Mouse (Mus musculus) heart, embryonic 12.5 days (tissue): ENCODE measurements around the gene Cxcr4. TPM values are rescaled to one million over a fixed set of nuclear protein-coding genes. Genes with fewer than 3 reads are reported as not detected.
A peak's percentile ranks its signal among the peaks of the same experiment; 100 is the strongest.

ENCODE experiments used
- ATAC-seq: fragments of 200-750 bp; cut with Nextera tagmentation; 2 replicates; pipeline ENCODE4 v1.8.0; 2017; ENCODE audit warnings: moderate TSS enrichment, moderate library complexity; ENCODE audit not compliant: insufficient number of reproducible peaks, low FRiP score
- H3K27ac ChIP-seq: fragments of 300-500 bp; sonication (generic); 2 replicates; pipeline ENCODE4 v1.5.1; 2016; ENCODE audit warnings: mild to moderate bottlenecking, moderate library complexity; ENCODE audit not compliant: poor library complexity, severe bottlenecking
- H3K27me3 ChIP-seq: fragments of 300-500 bp; sonication (generic); replicated peaks from 2 replicates; pipeline ENCODE4 v1.6.1; 2016; ENCODE audit warnings: mild to moderate bottlenecking, moderate library complexity
- H3K36me3 ChIP-seq: fragments of 300-500 bp; sonication (generic); 2 replicates; pipeline ENCODE4 v1.6.1; 2016; ENCODE audit warnings: mild to moderate bottlenecking, moderate library complexity
- H3K4me1 ChIP-seq: fragments of 300-500 bp; sonication (generic); replicated peaks from 2 replicates; pipeline ENCODE4 v1.6.1; 2016; ENCODE audit warnings: mild to moderate bottlenecking
- H3K4me2 ChIP-seq: fragments of 300-500 bp; sonication (generic); 2 replicates; pipeline ENCODE4 v1.6.1; 2016; ENCODE audit warnings: mild to moderate bottlenecking, moderate library complexity
- H3K4me3 ChIP-seq: fragments of 300-500 bp; sonication (generic); 2 replicates; pipeline ENCODE4 v1.5.1; 2016; ENCODE audit warnings: mild to moderate bottlenecking
- H3K9ac ChIP-seq: fragments of 300-500 bp; sonication (generic); 2 replicates; pipeline ENCODE4 v1.6.1; 2016; ENCODE audit warnings: mild to moderate bottlenecking, moderate library complexity
- H3K9me3 ChIP-seq: fragments of 300-500 bp; sonication (generic); replicated peaks from 2 replicates; pipeline ENCODE4 v1.6.1; 2016; ENCODE audit warnings: mild to moderate bottlenecking, moderate library complexity
- WGBS: fragments of 180-500 bp; shearing (Covaris S2); methylation state at CpG from one replicate; pipeline ENCODE4 v1.1.7; 2016; 5-methylcytosine and 5-hydroxymethylcytosine counted together
- polyA plus RNA-seq: library from polyadenylated mRNA; unstranded; fragments of >200 nt; fragmentation: Nextera tagmentation; extraction: Ambion mirVana; gene quantifications from 2 replicates; pipeline ENCODE4 v1.2.1, GENCODE M21; 2016

Cxcr4 gene
- 0.95 and 1.5 TPM in 2 replicates for polyA plus RNA-seq

- Histone ChIP-seq H3K9me3 (no peaks in the 10 kb centered on the region), H3K9ac (peak within 1 kb of the TSS; percentile 63), H3K4me2 (peak within 1 kb of the TSS; percentile 87), H3K4me3 (peak within 1 kb of the TSS; percentile 66), H3K36me3 (no peaks in the 10 kb centered on the region), H3K27me3 (peaks cover 33% of the 10 kb centered on the region), H3K27ac (no peak within 1 kb of the TSS), H3K4me1 (peaks cover 30% of the 10 kb centered on the region)
- ATAC-seq: peak; percentile 71
- under 1% methylated on average over 27 of the region's 27 CpGs for WGBS
Observed at GRCm38 (mm10) chr1:128592211-128592741, at the start of gene Cxcr4. TSS of gene Cxcr4 (minus strand) at chr1:128592293.

GRCm38 (mm10) chr1:128639707-128640107 is 47.6 kb upstream of the Cxcr4 start:
- no peak for ATAC-seq
- Histone ChIP-seq H3K27ac (no peak overlapping the region), H3K27me3 (0 out of 2 replicates have a peak, but pooled peaks cover 5% of the 10 kb centered on the region), H3K36me3 (no peaks in the 10 kb centered on the region), H3K4me1 (peaks cover 27% of the 10 kb centered on the region), H3K9me3 (no peaks in the 10 kb centered on the region), H3K4me2 (no peak overlapping the region), H3K4me3 (no peak overlapping the region), H3K9ac (no peak overlapping the region)
- 21% methylated on average over 4 of the region's 4 CpGs for WGBS

GRCm38 (mm10) chr1:128637230-128637740 is 45.2 kb upstream of the Cxcr4 start:
- H3K4me2 ChIP-seq: no peak overlapping the region
- 78% methylated on average over 7 of the region's 7 CpGs for WGBS
- no peaks in the 10 kb centered on the region for H3K27me3 ChIP-seq
- no peaks in the 10 kb centered on the region for H3K9me3 ChIP-seq
- no peak for ATAC-seq
- H3K4me3 ChIP-seq: no peak overlapping the region
- H3K27ac ChIP-seq: no peak overlapping the region
- H3K4me1 ChIP-seq: peaks cover 10% of the 10 kb centered on the region; the same call in 1 of the 2 replicates
- no peak overlapping the region for H3K9ac ChIP-seq
- H3K36me3 ChIP-seq: no peaks in the 10 kb centered on the region

- no peak for ATAC-seq
- Histone ChIP-seq H3K36me3 (no peaks in the 10 kb centered on the region), H3K27ac (no peak overlapping the region), H3K4me1 (peaks cover 10% of the 10 kb centered on the region; the same call in 1 of the 2 replicates), H3K4me3 (no peak overlapping the region), H3K27me3 (no peaks in the 10 kb centered on the region), H3K9ac (no peak overlapping the region), H3K9me3 (no peaks in the 10 kb centered on the region), H3K4me2 (no peak overlapping the region)
- 83% methylated on average over 10 of the region's 10 CpGs for WGBS
Observed at GRCm38 (mm10) chr1:128636258-128637229, 44.5 kb upstream of the Cxcr4 start.

GRCm38 (mm10) chr1:128633711-128634379 is 41.8 kb upstream of the Cxcr4 start:
- Histone ChIP-seq H3K27me3 (no peaks in the 10 kb centered on the region), H3K4me2 (no peak overlapping the region), H3K27ac (no peak overlapping the region), H3K9ac (no peak overlapping the region), H3K4me1 (no peaks in the 10 kb centered on the region), H3K4me3 (no peak overlapping the region), H3K9me3 (no peaks in the 10 kb centered on the region; the same call in 1 of the 2 replicates), H3K36me3 (no peaks in the 10 kb centered on the region)
- no peak for ATAC-seq
- 79% methylated on average over 6 of the region's 6 CpGs for WGBS

- H3K4me3 ChIP-seq: no peak overlapping the region
- no peaks in the 10 kb centered on the region for H3K36me3 ChIP-seq
- no peaks in the 10 kb centered on the region; the same call in 1 of the 2 replicates for H3K9me3 ChIP-seq
- WGBS: 66% methylated on average over 6 of the region's 6 CpGs
- no peak overlapping the region for H3K27ac ChIP-seq
- no peak for ATAC-seq
- no peak overlapping the region for H3K9ac ChIP-seq
- no peaks in the 10 kb centered on the region for H3K4me1 ChIP-seq
- H3K4me2 ChIP-seq: no peak overlapping the region
- no peaks in the 10 kb centered on the region for H3K27me3 ChIP-seq
Observed at GRCm38 (mm10) chr1:128632522-128632921, 40.4 kb upstream of the Cxcr4 start.

GRCm38 (mm10) chr1:128626144-128626678 is 34.1 kb upstream of the Cxcr4 start:
- Histone ChIP-seq H3K4me3 (no peak overlapping the region), H3K4me2 (no peak overlapping the region), H3K9ac (no peak overlapping the region), H3K9me3 (no peaks in the 10 kb centered on the region; the same call in 1 of the 2 replicates), H3K27ac (no peak overlapping the region), H3K36me3 (no peaks in the 10 kb centered on the region), H3K4me1 (no peaks in the 10 kb centered on the region), H3K27me3 (0 out of 2 replicates have a peak, but pooled peaks cover 5% of the 10 kb centered on the region)
- WGBS: 55% methylated on average over 9 of the region's 9 CpGs
- no peak for ATAC-seq

- Histone ChIP-seq H3K4me2 (no peak overlapping the region), H3K27ac (no peak overlapping the region), H3K36me3 (no peaks in the 10 kb centered on the region), H3K9ac (no peak overlapping the region), H3K4me1 (no peaks in the 10 kb centered on the region), H3K27me3 (0 out of 2 replicates have a peak, but pooled peaks cover 5% of the 10 kb centered on the region), H3K9me3 (no peaks in the 10 kb centered on the region), H3K4me3 (no peak overlapping the region)
- ATAC-seq: no peak
- WGBS: 62% methylated on average over 4 of the region's 4 CpGs
Observed at GRCm38 (mm10) chr1:128623594-128623887, 31.4 kb upstream of the Cxcr4 start.

- H3K27ac ChIP-seq: no peak overlapping the region
- 74% methylated on average over 9 of the region's 9 CpGs for WGBS
- H3K27me3 ChIP-seq: 0 out of 2 replicates have a peak, but pooled peaks cover 5% of the 10 kb centered on the region
- no peak overlapping the region for H3K4me3 ChIP-seq
- no peaks in the 10 kb centered on the region for H3K4me1 ChIP-seq
- no peaks in the 10 kb centered on the region for H3K9me3 ChIP-seq
- no peak for ATAC-seq
- no peak overlapping the region for H3K4me2 ChIP-seq
- H3K9ac ChIP-seq: no peak overlapping the region
- no peaks in the 10 kb centered on the region for H3K36me3 ChIP-seq
Observed at GRCm38 (mm10) chr1:128622867-128623593, 30.9 kb upstream of the Cxcr4 start.

- WGBS: 86% methylated on average over 13 of the region's 13 CpGs
- H3K9ac ChIP-seq: no peak overlapping the region
- no peaks in the 10 kb centered on the region for H3K9me3 ChIP-seq
- no peak overlapping the region for H3K4me2 ChIP-seq
- no peak for ATAC-seq
- H3K4me3 ChIP-seq: no peak overlapping the region
- H3K36me3 ChIP-seq: no peaks in the 10 kb centered on the region
- H3K27me3 ChIP-seq: no peaks in the 10 kb centered on the region
- H3K27ac ChIP-seq: no peak overlapping the region
- H3K4me1 ChIP-seq: 0 out of 2 replicates have a peak, but pooled peaks cover 11% of the 10 kb centered on the region
Observed at GRCm38 (mm10) chr1:128617654-128618310, 25.7 kb upstream of the Cxcr4 start.
